Mouse (Mus musculus): ENCODE data around the gene Olfr1109. TPM values are rescaled to one million over a fixed set of nuclear protein-coding genes. Genes with fewer than 3 reads are reported as not detected.

Olfr1109 gene
- polyA plus RNA-seq (2017; shearing (Covaris generic)), result under 1 TPM in 1 of 2 experiments, not detected in 1; 0.13 TPM

DNA sequence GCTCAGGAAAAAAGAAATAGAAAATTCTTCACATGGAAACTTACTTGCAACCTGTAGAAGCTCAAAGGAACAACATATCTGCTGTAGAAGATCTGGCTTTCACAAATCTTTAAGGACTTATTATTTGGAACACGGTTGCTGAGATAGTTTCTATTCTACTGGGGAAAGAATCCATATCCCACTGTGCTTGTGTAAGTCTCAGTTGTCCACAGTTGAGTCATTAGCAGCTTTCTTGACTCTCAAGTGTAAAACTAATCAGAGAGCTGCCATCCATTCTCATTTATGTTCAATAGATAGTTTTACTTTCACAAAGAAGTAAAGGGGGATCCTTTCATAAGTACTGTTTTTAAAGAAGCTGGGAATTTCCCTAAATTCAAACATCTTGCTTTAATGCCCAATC lies at the start of gene Olfr1109:
Olfr1109 (minus strand) TSS at position 101 of the 400 bp plus-strand sequence.
- ATAC-seq, result no peak

DNA sequence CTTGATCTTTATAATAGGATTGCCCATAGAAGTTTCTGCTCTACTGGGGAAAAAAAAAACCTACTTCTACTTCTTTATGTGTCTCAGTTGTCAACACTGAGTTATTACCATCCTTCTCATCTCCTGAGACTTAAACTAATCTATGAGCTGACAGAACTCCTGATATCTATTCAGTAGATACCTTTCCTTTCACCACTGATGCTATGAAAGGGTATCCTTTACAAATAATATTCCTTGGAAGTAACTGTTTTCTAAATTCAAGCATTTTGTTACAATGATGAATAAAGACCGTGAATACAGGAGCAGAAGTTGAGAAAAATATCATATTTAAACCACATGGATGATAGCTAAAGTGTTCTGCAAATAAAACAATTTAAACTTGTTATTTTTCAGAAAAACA lies 44.4 kb upstream of the Olfr1109 start, which contains the start of gene Olfr1110:
Olfr1110 (minus strand) TSS at position 101 of the 400 bp plus-strand sequence.
- ATAC-seq, result no peak

DNA sequence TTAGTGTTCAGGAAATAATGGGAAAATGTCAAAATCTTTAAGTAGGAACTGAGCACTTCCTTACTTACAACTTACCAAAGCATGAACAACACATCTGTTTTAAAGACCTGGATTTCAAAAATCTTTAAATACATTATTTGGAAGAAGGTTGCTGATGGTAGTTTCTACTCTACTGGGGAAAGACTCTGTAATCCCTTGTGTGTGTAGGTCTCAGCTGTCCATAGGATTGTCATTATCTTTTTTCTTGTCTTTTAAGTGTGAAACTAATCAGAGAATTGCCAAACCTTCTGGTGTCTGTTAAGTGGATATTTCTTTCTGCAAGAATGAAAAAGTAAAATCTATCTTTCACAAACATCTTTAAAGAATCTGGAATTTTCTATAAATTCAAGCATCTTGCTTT lies 18.7 kb upstream of the Olfr1109 start, which contains the start of gene Olfr259:
Olfr259 (minus strand) TSS at position 101 of the 400 bp plus-strand sequence.
- no peak for ATAC-seq

DNA sequence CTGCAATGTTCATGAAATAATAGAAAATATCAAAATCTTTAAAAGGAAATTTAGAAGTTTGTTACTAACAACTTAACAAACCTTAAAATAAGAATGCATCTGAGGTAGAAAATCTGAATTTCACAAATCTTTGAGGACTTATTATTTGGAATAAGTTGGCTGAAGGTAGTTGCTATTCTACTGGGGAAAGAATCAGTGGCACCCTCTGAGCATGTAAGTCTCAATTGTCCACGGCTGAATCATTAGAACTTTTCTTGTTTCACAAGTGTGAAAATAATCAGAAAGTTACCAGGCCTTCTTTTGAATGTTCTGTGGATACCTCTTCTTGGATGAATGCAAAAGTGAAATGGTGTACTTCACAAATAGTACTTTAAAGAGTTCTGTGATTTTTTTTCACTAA lies 20.1 kb downstream of the Olfr1109 start, which contains the start of gene Olfr1107:
Olfr1107 (minus strand) TSS at position 101 of the 400 bp plus-strand sequence.
- ATAC-seq, result no peak

DNA sequence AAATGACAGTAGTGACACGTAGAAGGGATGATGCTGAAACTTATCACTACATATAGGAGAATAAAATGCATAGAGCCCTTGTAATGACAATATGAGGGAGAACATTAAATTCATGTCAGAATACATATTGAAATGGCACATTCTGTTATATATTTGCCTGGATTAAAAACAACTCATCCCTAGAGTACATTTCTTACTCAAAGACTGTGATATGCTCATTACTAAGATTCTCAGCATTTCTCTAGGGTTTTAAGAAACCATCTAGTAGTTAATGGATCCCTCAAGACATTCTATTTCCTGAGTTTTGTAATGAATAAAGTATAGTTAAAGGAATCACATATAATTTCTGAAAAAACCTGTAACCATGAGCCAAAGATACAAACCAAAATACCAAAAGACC lies 43.6 kb downstream of the Olfr1109 start, which contains the start of gene Olfr1106:
Olfr1106 (minus strand) TSS at position 101 of the 400 bp plus-strand sequence.
- ATAC-seq, result no peak

Other genes starting within 250 kb of the Olfr1109 start
- gene Olfr1095, start 244.3 kb downstream of the Olfr1109 start, polyA plus RNA-seq (2017; shearing (Covaris generic)), result not detected
- gene Gm13723, start 221.2 kb downstream of the Olfr1109 start, polyA plus RNA-seq (2017; shearing (Covaris generic)), result not detected
- gene Olfr1097, start 203.8 kb downstream of the Olfr1109 start, polyA plus RNA-seq (2017; shearing (Covaris generic)), result not detected
- gene Olfr1098, start 171.5 kb downstream of the Olfr1109 start, polyA plus RNA-seq (2017; shearing (Covaris generic)), result not detected
- not detected for gene Olfr1099, start 135.3 kb downstream of the Olfr1109 start, polyA plus RNA-seq (2017; shearing (Covaris generic))
- not detected for gene Olfr1100, start 116.1 kb downstream of the Olfr1109 start, polyA plus RNA-seq (2017; shearing (Covaris generic))
- gene Olfr1101, start 104.8 kb downstream of the Olfr1109 start, polyA plus RNA-seq (2017; shearing (Covaris generic)), result not detected
- gene Olfr1102, start 97.6 kb downstream of the Olfr1109 start, polyA plus RNA-seq (2017; shearing (Covaris generic)), result not detected
- gene Olfr1104, start 68.9 kb downstream of the Olfr1109 start, polyA plus RNA-seq (2017; shearing (Covaris generic)), result not detected
- not detected for gene Olfr1105, start 59.5 kb downstream of the Olfr1109 start, polyA plus RNA-seq (2017; shearing (Covaris generic))
- gene Olfr1106, start 43.7 kb downstream of the Olfr1109 start, polyA plus RNA-seq (2017; shearing (Covaris generic)), result not detected
- gene Olfr1107, start 20.2 kb downstream of the Olfr1109 start, polyA plus RNA-seq (2017; shearing (Covaris generic)), result not detected
- not detected for gene Olfr259, start 18.6 kb upstream of the Olfr1109 start, polyA plus RNA-seq (2017; shearing (Covaris generic))
- not detected for gene Olfr1110, start 44.3 kb upstream of the Olfr1109 start, polyA plus RNA-seq (2017; shearing (Covaris generic))
- gene Olfr1111, start 56.6 kb upstream of the Olfr1109 start, polyA plus RNA-seq (2017; shearing (Covaris generic)), result not detected
- gene Olfr1112, start 91.8 kb upstream of the Olfr1109 start, polyA plus RNA-seq (2017; shearing (Covaris generic)), result not detected
- not detected for gene Olfr1113, start 113.0 kb upstream of the Olfr1109 start, polyA plus RNA-seq (2017; shearing (Covaris generic))
- gene Olfr1115, start 152.0 kb upstream of the Olfr1109 start, polyA plus RNA-seq (2017; shearing (Covaris generic)), result not detected
- under 1 TPM in 1 of 2 experiments, not detected in 1; 0.13 TPM for gene Olfr1116, start 171.5 kb upstream of the Olfr1109 start, polyA plus RNA-seq (2017; shearing (Covaris generic))
- not detected for gene Olfr1118, start 211.6 kb upstream of the Olfr1109 start, polyA plus RNA-seq (2017; shearing (Covaris generic))